ENCODE assay signal across 29 mouse cellular contexts in the genomic region with DNA sequence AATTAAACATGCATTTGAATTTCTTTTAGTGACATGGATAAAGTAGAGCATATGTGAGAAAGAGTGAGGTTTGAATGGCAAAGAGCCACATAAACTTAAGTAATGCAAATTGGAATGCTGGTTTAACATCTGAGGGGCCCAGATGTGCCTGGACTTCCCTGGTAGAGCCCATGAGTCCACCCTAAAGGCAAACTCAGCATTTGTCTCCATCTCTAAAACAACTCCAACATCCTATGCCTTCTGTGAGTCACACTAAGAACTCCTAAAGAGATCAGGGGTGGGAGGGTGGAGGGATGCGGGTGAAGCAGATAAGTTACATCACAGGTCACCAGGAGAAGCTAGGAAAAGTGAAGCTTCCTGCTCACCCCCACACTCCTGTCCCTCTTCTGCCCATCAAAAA. TPM values are rescaled to one million over a fixed set of nuclear protein-coding genes. Genes with fewer than 3 reads are reported as not detected.
DNase-seq lines count a peak whose midpoint lies in the region; ATAC-seq lines count a peak whose summit lies in the region.
"Had no signal": no experiment of that assay in that cellular context is flagged by ENCODE, and none has a peak within 500 bp of the region (broad histone marks: within the 10 kb centered on the region; RNA-seq: fewer than 3 reads in every experiment).

No protein-coding gene starts in this region.

- H3K4me2 ChIP-seq in hindbrain, embryonic 14.5 days (replicated peaks), result no peak overlapping the region
- no peak overlapping the region for H3K4me2 ChIP-seq in midbrain, embryonic 16.5 days (ENCODE audit: low read length)
- H3K4me2 ChIP-seq in midbrain, embryonic 11.5 days, result no peak overlapping the region
- H3K4me2 ChIP-seq: embryonic facial prominence, embryonic 12.5 days; embryonic facial prominence, embryonic 15.5 days; forebrain, embryonic 13.5 days; heart, embryonic 13.5 days; hindbrain, embryonic 12.5 days had no signal

- WGBS in hindbrain, embryonic 14.5 days, result 92% methylated on average over 1 of the region's 1 CpGs
- 80% methylated on average over 1 of the region's 1 CpGs for WGBS in hindbrain, embryonic 10.5 days
- 65% methylated on average over 1 of the region's 1 CpGs for WGBS in midbrain, embryonic 16.5 days
- WGBS in midbrain, embryonic 11.5 days, result 89% methylated on average over 1 of the region's 1 CpGs
- 88% methylated on average over 1 of the region's 1 CpGs for WGBS in forebrain, embryonic 10.5 days

- peak; percentile 43 for DNase-seq in heart, adult 11 months
- no peak for DNase-seq in heart, postnatal 4 days
- no peak for DNase-seq in hindbrain, embryonic 14.5 days (ENCODE audit: low spot score)
- DNase-seq in hindbrain, embryonic 10.5 days (ENCODE audit: low spot score), result no peak
- DNase-seq in midbrain, embryonic 11.5 days (ENCODE audit: low spot score, missing footprints), result no peak
- no peak for DNase-seq in forebrain, embryonic 10.5 days (ENCODE audit: extremely low spot score, low spot score)
- DNase-seq: adrenal gland, adult 2 months; adrenal gland, postnatal 14 days; B cell, adult 2 months; cerebellum, adult 11 months; cerebellum, adult 2 months; cerebellum, adult 9-11 months; cerebellum, postnatal 25 days; gastrocnemius, adult 2 months; gastrocnemius, postnatal 14 days; heart, adult 18-20 months; heart, postnatal 14 days had no signal

- no peaks in the 10 kb centered on the region for H3K36me3 ChIP-seq in hindbrain, embryonic 14.5 days (replicated peaks; ENCODE audit: control insufficient read depth, insufficient read depth)
- H3K36me3 ChIP-seq in hindbrain, embryonic 10.5 days, result no peaks in the 10 kb centered on the region
- H3K36me3 ChIP-seq in midbrain, embryonic 16.5 days (ENCODE audit: control insufficient read depth, insufficient read depth, low read length), result no peaks in the 10 kb centered on the region
- no peaks in the 10 kb centered on the region for H3K36me3 ChIP-seq in midbrain, embryonic 11.5 days (ENCODE audit: control insufficient read depth, insufficient read depth, low read length)
- no peaks in the 10 kb centered on the region for H3K36me3 ChIP-seq in forebrain, embryonic 10.5 days (replicated peaks)
- H3K36me3 ChIP-seq: embryonic facial prominence, embryonic 12.5 days; embryonic facial prominence, embryonic 15.5 days; G1E; heart, embryonic 13.5 days; hindbrain, embryonic 12.5 days had no signal

- no peak overlapping the region for H3K4me3 ChIP-seq in hindbrain, embryonic 14.5 days (replicated peaks; ENCODE audit: low read length)
- H3K4me3 ChIP-seq in hindbrain, embryonic 10.5 days, result no peak overlapping the region
- H3K4me3 ChIP-seq in midbrain, embryonic 16.5 days (ENCODE audit: low read depth, low read length), result no peak overlapping the region
- no peak overlapping the region for H3K4me3 ChIP-seq in midbrain, embryonic 11.5 days (ENCODE audit: low read depth, low read length)
- no peak overlapping the region for H3K4me3 ChIP-seq in forebrain, embryonic 10.5 days
- H3K4me3 ChIP-seq: embryonic facial prominence, embryonic 12.5 days; embryonic facial prominence, embryonic 15.5 days; erythroblast, embryonic 14.5 days; forebrain, embryonic 13.5 days; gastrocnemius, adult 2 months; heart, embryonic 13.5 days; hindbrain, embryonic 12.5 days had no signal

- H3K9ac ChIP-seq in hindbrain, embryonic 14.5 days, result no peak overlapping the region
- no peak overlapping the region for H3K9ac ChIP-seq in midbrain, embryonic 16.5 days (ENCODE audit: low read depth, low read length)
- no peak overlapping the region for H3K9ac ChIP-seq in midbrain, embryonic 11.5 days (ENCODE audit: low read length)
- H3K9ac ChIP-seq: embryonic facial prominence, embryonic 12.5 days; embryonic facial prominence, embryonic 15.5 days; forebrain, embryonic 13.5 days; heart, embryonic 13.5 days; hindbrain, embryonic 12.5 days had no signal

- H3K9me3 ChIP-seq in hindbrain, embryonic 14.5 days (ENCODE audit: control insufficient read depth, low read length), result no peaks in the 10 kb centered on the region
- no peaks in the 10 kb centered on the region for H3K9me3 ChIP-seq in hindbrain, embryonic 10.5 days
- H3K9me3 ChIP-seq in midbrain, embryonic 16.5 days (replicated peaks; ENCODE audit: control insufficient read depth, low read length, poor library complexity, severe bottlenecking), result no peaks in the 10 kb centered on the region
- no peaks in the 10 kb centered on the region for H3K9me3 ChIP-seq in midbrain, embryonic 11.5 days (ENCODE audit: control insufficient read depth, low read length)
- H3K9me3 ChIP-seq in forebrain, embryonic 10.5 days, result no peaks in the 10 kb centered on the region
- H3K9me3 ChIP-seq: embryonic facial prominence, embryonic 12.5 days; embryonic facial prominence, embryonic 15.5 days; forebrain, embryonic 13.5 days; G1E; heart, embryonic 13.5 days; hindbrain, embryonic 12.5 days had no signal

- H3K27ac ChIP-seq in hindbrain, embryonic 14.5 days, result peak overlapping the region; percentile 80; the same call in 1 of the 2 replicates
- H3K27ac ChIP-seq in hindbrain, embryonic 10.5 days, result no peak overlapping the region
- H3K27ac ChIP-seq in midbrain, embryonic 16.5 days (ENCODE audit: low read length), result 0 out of 2 replicates have a peak overlapping the region, but pooled peaks have one; percentile 20
- H3K27ac ChIP-seq in midbrain, embryonic 11.5 days (ENCODE audit: low read depth, low read length), result no peak overlapping the region
- no peak overlapping the region for H3K27ac ChIP-seq in forebrain, embryonic 10.5 days
- H3K27ac ChIP-seq: embryonic facial prominence, embryonic 12.5 days; embryonic facial prominence, embryonic 15.5 days; gastrocnemius, adult 2 months; heart, embryonic 13.5 days; hindbrain, postnatal 0 days had no signal

- no peak for ATAC-seq in hindbrain, embryonic 14.5 days (ENCODE audit: low FRiP score)
- no peak for ATAC-seq in midbrain, embryonic 16.5 days
- no peak for ATAC-seq in midbrain, embryonic 11.5 days (ENCODE audit: low FRiP score)
- ATAC-seq: inflammation-experienced regulatory T-cells, adult 6 months; intestine, embryonic 16.5 days had no signal

- H3K4me1 ChIP-seq in hindbrain, embryonic 14.5 days (replicated peaks; ENCODE audit: control insufficient read depth, insufficient read depth, low read length), result no peaks in the 10 kb centered on the region
- no peaks in the 10 kb centered on the region for H3K4me1 ChIP-seq in hindbrain, embryonic 10.5 days (replicated peaks)
- H3K4me1 ChIP-seq in midbrain, embryonic 16.5 days (ENCODE audit: control insufficient read depth, insufficient read depth, low read length), result no peaks in the 10 kb centered on the region; the same call in 1 of the 2 replicates
- no peaks in the 10 kb centered on the region for H3K4me1 ChIP-seq in midbrain, embryonic 11.5 days (ENCODE audit: control insufficient read depth, insufficient read depth, low read length)
- H3K4me1 ChIP-seq in forebrain, embryonic 10.5 days, result peaks cover 10% of the 10 kb centered on the region
- H3K4me1 ChIP-seq: embryonic facial prominence, embryonic 12.5 days; hindbrain, embryonic 12.5 days had no signal

- H3K27me3 ChIP-seq in hindbrain, embryonic 14.5 days (ENCODE audit: control insufficient read depth, insufficient read depth, low read length), result no peaks in the 10 kb centered on the region
- no peaks in the 10 kb centered on the region for H3K27me3 ChIP-seq in hindbrain, embryonic 10.5 days (ENCODE audit: insufficient read depth, poor library complexity, severe bottlenecking)
- no peaks in the 10 kb centered on the region for H3K27me3 ChIP-seq in midbrain, embryonic 16.5 days (ENCODE audit: control insufficient read depth, insufficient read depth, low read depth, low read length)
- no peaks in the 10 kb centered on the region for H3K27me3 ChIP-seq in midbrain, embryonic 11.5 days (ENCODE audit: control insufficient read depth, insufficient read depth, low read length)
- no peaks in the 10 kb centered on the region for H3K27me3 ChIP-seq in forebrain, embryonic 10.5 days (ENCODE audit: poor library complexity, severe bottlenecking)
- H3K27me3 ChIP-seq: CH12.LX; embryonic facial prominence, embryonic 12.5 days; embryonic facial prominence, embryonic 15.5 days; forebrain, embryonic 13.5 days; heart, embryonic 13.5 days; hindbrain, embryonic 12.5 days had no signal

RNA-seq across cellular contexts. Expression of gene Enpp1, which starts 54.1 kb away (rescaled TPM):
- total RNA-seq in heart, postnatal 4 days (2021), result 1 to 10 TPM; 6.9 to 7.2 TPM
- 5.5 and 7.0 TPM in 2 replicates for polyA plus RNA-seq in hindbrain, embryonic 14.5 days (2014; fragmentation: Nextera tagmentation; extraction: Ambion mirVana)
- 0.44 and 0.52 TPM in 2 replicates for polyA plus RNA-seq in hindbrain, embryonic 10.5 days (2016; fragmentation: Nextera tagmentation; extraction: Ambion mirVana)
- polyA plus RNA-seq in midbrain, embryonic 16.5 days (2015; fragmentation: Nextera tagmentation; extraction: Ambion mirVana), result 2.8 and 3.3 TPM in 2 replicates
- polyA plus RNA-seq in midbrain, embryonic 11.5 days (2014; fragmentation: Nextera tagmentation; extraction: Ambion mirVana), result 1.2 and 1.4 TPM in 2 replicates
- 0.31 and 0.37 TPM in 2 replicates for polyA plus RNA-seq in forebrain, embryonic 10.5 days (2016; fragmentation: Nextera tagmentation; extraction: Ambion mirVana)
- polyA plus RNA-seq: erythroblast, embryonic 14.5 days; G1E had no signal

Comparison
In these comparisons a context has a peak if more than half of its experiments do, and no peak if none do; other contexts are left out.
1. H3K27ac ChIP-seq: peak in hindbrain, embryonic 14.5 days (single experiment) and midbrain, embryonic 16.5 days (single experiment); none in hindbrain, embryonic 10.5 days (single experiment), midbrain, embryonic 11.5 days (single experiment) and forebrain, embryonic 10.5 days (single experiment).